Mouse (Mus musculus) CH12.LX (cell line): ENCODE results near the gene Zmym3. TPM values are rescaled to one million over a fixed set of nuclear protein-coding genes. Genes with fewer than 3 reads are reported as not detected.

ENCODE experiments used
- DNase-seq: peaks from one replicate; pipeline ENCODE4 v3.0.0-alpha.2; 2013; ENCODE audit errors: extremely low read depth
- H3K27ac ChIP-seq: 2 replicates; pipeline ENCODE4 v1.5.1; 2012; ENCODE audit warnings: low read depth, mild to moderate bottlenecking, control low read depth, moderate library complexity; ENCODE audit not compliant: insufficient read depth
- H3K27me3 ChIP-seq: replicated peaks from 2 replicates; pipeline ENCODE3; 2012; ENCODE audit warnings: inconsistent platforms
- H3K36me3 ChIP-seq, 2 experiments: replicated peaks in 1 of 2; 2 replicates each; pipeline versions ENCODE3 to v1.6.1; 2012; ENCODE audit warnings: inconsistent platforms in 1 of 2, low read length in 1 of 2, mild to moderate bottlenecking in 1 of 2, mixed read lengths in 1 of 2, moderate library complexity in 1 of 2; ENCODE audit not compliant: control insufficient read depth in 1 of 2, insufficient read depth in 1 of 2
- H3K4me1 ChIP-seq, 2 experiments: 2 replicates each; pipeline ENCODE4 v1.6.1; 2012; ENCODE audit warnings: inconsistent platforms in 1 of 2, moderate library complexity in 1 of 2; ENCODE audit not compliant: insufficient read depth in 2 of 2, control insufficient read depth in 1 of 2
- H3K4me2 ChIP-seq: 2 replicates; pipeline ENCODE4 v1.6.1; 2012; ENCODE audit warnings: low read depth, mild to moderate bottlenecking, control low read depth; ENCODE audit not compliant: poor library complexity, insufficient read depth, severe bottlenecking
- H3K4me3 ChIP-seq, 3 experiments: fragments of 150-350 bp in 1 of 3; sonication (generic) in 1 of 3; replicated peaks in 1 of 3; 2 replicates each; pipeline versions ENCODE3 to v1.5.1; 2011 to 2012; ENCODE audit warnings: low read depth in 2 of 3, low read length in 2 of 3, mild to moderate bottlenecking in 2 of 3, moderate library complexity in 2 of 3, control low read depth in 1 of 3, improper control_type of control experiment in 1 of 3, inconsistent platforms in 1 of 3, mixed read lengths in 1 of 3; ENCODE audit not compliant: poor library complexity in 1 of 3
- H3K79me2 ChIP-seq: replicated peaks from 2 replicates; pipeline ENCODE4 v1.6.1; 2012; ENCODE audit warnings: mild to moderate bottlenecking, moderate library complexity; ENCODE audit not compliant: control insufficient read depth, poor library complexity, insufficient read depth, severe bottlenecking; ENCODE audit errors: extremely low read depth
- H3K9ac ChIP-seq: 2 replicates; pipeline ENCODE4 v1.6.1; 2012; ENCODE audit warnings: low read depth, mild to moderate bottlenecking, control low read depth, moderate library complexity; ENCODE audit not compliant: insufficient read depth
- H3K9me3 ChIP-seq: replicated peaks from 2 replicates; pipeline ENCODE3; 2012; ENCODE audit warnings: low read length, inconsistent platforms, mixed read lengths
- BHLHE40 ChIP-seq: IDR thresholded peaks from 2 replicates; pipeline ENCODE4 v1.6.1; 2011; ENCODE audit warnings: mild to moderate bottlenecking, low read depth, low read length, improper control_type of control experiment
- GABPA ChIP-seq: IDR thresholded peaks from 2 replicates; pipeline ENCODE4 v1.6.1; 2012; ENCODE audit warnings: low read depth, low read length, improper control_type of control experiment, inconsistent platforms; ENCODE audit not compliant: insufficient replicate concordance
- JUN ChIP-seq: IDR thresholded peaks from 2 replicates; pipeline ENCODE4 v1.6.1; 2011; ENCODE audit warnings: low read depth, mild to moderate bottlenecking, low read length, improper control_type of control experiment, moderate library complexity; ENCODE audit not compliant: insufficient read depth
- JUND ChIP-seq: conservative IDR thresholded peaks from 2 replicates; pipeline ENCODE4 v1.6.1; 2011; ENCODE audit warnings: low read depth, low read length, improper control_type of control experiment
- KAT2A ChIP-seq: IDR thresholded peaks from 2 replicates; pipeline ENCODE4 v1.6.1; 2012; ENCODE audit warnings: low read length, improper control_type of control experiment, inconsistent platforms; ENCODE audit not compliant: insufficient replicate concordance
- MYC ChIP-seq: IDR thresholded peaks from 2 replicates; pipeline ENCODE4 v1.6.1; 2011; ENCODE audit warnings: low read depth, mild to moderate bottlenecking, improper control_type of control experiment, low read length
- POLR2AphosphoS2 ChIP-seq: IDR thresholded peaks from 2 replicates; pipeline ENCODE4 v1.6.1; 2011; ENCODE audit warnings: low read depth, low read length, improper control_type of control experiment
- SIN3A ChIP-seq: IDR thresholded peaks from 2 replicates; pipeline ENCODE4 v1.6.1; 2012; ENCODE audit warnings: low read length, improper control_type of control experiment, inconsistent platforms
- TBP ChIP-seq: conservative IDR thresholded peaks from 2 replicates; pipeline ENCODE4 v1.6.1; 2011; ENCODE audit warnings: low read depth, low read length, improper control_type of control experiment
- ZNF384 ChIP-seq: IDR thresholded peaks from 2 replicates; pipeline ENCODE4 v1.6.1; 2012; ENCODE audit warnings: low read depth, low read length, improper control_type of control experiment, inconsistent platforms
- dilution Hi-C: fragments of 300-500 bp; cut with MboI; formaldehyde crosslinking; loops from 2 replicates; pipeline ENCODE4 v1.14.3; 2020; ENCODE audit warnings: low sequenced_read_pairs; ENCODE audit not compliant: extremely low pct_unique_long_range_greater_than_20kb, extremely low pct_ligation_motif_present
- in situ Hi-C: fragments of 300-500 bp; cut with MboI; formaldehyde crosslinking; loops from 3 replicates; pipeline ENCODE4 v1.14.3; 2019; ENCODE audit warnings: low sequenced_read_pairs, low pct_ligation_motif_present, low pct_unique_long_range_greater_than_20kb, mixed read lengths
- polyA plus RNA-seq: library from polyadenylated mRNA; unstranded; fragments of >175 nt; gene quantifications from 2 replicates; pipeline ENCODE4 v1.2.1, GENCODE M21; 2012; ENCODE audit warnings: low read depth; ENCODE audit not compliant: insufficient read length
- total RNA-seq, 2 experiments: library from RNA; depleted of rRNA; stranded (reverse); fragments of 300-350 nt in 1 of 2; fragments of >200 nt in 1 of 2; gene quantifications; 2 replicates each; pipeline ENCODE4 v1.2.3; 2012 to 2014

Gene Zmym3
- total and polyA plus RNA-seq, 3 experiments = 16.6 to 31.3 (median 18.0) TPM

DNA sequence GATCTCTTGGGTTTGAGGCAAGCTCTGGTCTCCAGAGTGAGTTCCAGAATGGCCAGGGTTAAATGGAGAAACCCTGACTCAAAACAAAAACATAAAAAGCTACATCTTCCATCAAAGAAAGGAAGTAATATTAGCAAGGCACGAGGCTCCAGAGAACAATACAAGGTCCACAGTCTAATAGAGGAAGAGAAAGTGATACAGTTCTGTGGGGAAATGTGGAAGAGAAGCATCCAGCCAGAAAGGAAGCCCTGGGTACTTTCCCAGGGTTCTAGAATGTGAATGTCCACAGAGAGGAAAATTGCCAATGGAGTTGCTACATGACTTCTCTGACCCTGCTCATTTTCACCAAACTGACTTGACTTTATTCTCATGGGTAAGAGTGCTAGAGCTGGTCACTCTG, 30.5 kb upstream of the Zmym3 start:
- H3K27ac ChIP-seq = no peak overlapping the region
- H3K36me3 ChIP-seq = peaks cover 27 to 64% of the 10 kb centered on the region in 2 experiments
- peaks cover 0 to 4% of the 10 kb centered on the region in 2 experiments; a peak in 1 of 4 replicates for H3K4me1 ChIP-seq
- no peak overlapping the region for H3K4me3 ChIP-seq
- no peak overlapping the region for H3K4me2 ChIP-seq
- TF ChIP-seq ZNF384 (no peak), BHLHE40 (peak; percentile 41), JUND (no peak), TBP (no peak), KAT2A (no peak), SIN3A (no peak)
- TF ChIP-seq, all 38 proteins: peak for 1
- dilution Hi-C loops = no loop called here
- Histone ChIP-seq H3K9me3 (no peaks in the 10 kb centered on the region), H3K79me2 (no peaks in the 10 kb centered on the region), H3K27me3 (no peaks in the 10 kb centered on the region), H3K9ac (no peak overlapping the region)
- no peak for DNase-seq
- in situ Hi-C loops = no loop called here

DNA sequence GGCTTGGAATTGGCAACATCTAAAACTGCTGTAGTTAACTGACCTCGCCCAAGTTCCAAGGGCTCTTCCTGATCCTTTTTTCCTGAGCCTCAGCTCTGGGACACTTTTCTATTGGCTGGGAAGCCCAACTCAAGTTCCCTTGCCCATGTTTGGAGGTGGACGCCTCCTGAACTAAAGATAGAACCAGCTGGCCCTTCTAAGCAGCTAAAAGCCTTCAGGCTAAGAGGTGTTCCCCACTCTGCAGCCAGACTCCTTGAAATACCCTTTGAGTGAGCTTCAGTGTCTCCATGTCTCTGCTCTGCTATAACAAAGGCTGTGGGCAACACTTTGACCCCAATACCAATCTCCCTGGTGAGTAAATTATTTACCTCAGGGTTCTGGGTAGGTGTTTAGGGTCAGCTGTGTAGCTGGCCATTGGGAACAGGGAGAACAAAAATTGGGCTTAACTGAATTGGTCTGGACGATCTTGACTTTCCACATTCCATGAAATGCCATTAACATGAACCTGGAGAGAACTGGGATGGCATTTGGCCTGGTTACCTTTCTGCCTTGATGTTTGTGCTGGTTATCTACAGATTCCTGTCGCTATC, 28.3 kb upstream of the Zmym3 start, which contains the start of gene Itgb1bp2:
Gene Itgb1bp2, plus strand, starts transcription at position 203 of the 590 bp plus-strand sequence.
- Histone ChIP-seq H3K27me3 (no peaks in the 10 kb centered on the region), H3K4me2 (no peak within 1 kb of the TSS), H3K4me1 (peaks cover 0 to 4% of the 10 kb centered on the region in 2 experiments; a peak in 1 of 4 replicates), H3K9me3 (no peaks in the 10 kb centered on the region), H3K4me3 (no peak within 1 kb of the TSS), H3K9ac (no peak within 1 kb of the TSS), H3K79me2 (no peaks in the 10 kb centered on the region), H3K36me3 (peaks cover 38 to 73% of the 10 kb centered on the region in 2 experiments), H3K27ac (no peak within 1 kb of the TSS)
- in situ Hi-C loops = loop anchor here (25.0 kb wide), 1 partner anchor 113 kb away; no protein-coding TSS in a partner anchor
- dilution Hi-C loops = no loop called here
- no peak for DNase-seq
- peak; percentile 74; the same call in 1 of the 2 replicates for TF ChIP-seq POLR2AphosphoS2
- TF ChIP-seq GABPA = no peak
- TF ChIP-seq, all 38 proteins: peak for 1

DNA sequence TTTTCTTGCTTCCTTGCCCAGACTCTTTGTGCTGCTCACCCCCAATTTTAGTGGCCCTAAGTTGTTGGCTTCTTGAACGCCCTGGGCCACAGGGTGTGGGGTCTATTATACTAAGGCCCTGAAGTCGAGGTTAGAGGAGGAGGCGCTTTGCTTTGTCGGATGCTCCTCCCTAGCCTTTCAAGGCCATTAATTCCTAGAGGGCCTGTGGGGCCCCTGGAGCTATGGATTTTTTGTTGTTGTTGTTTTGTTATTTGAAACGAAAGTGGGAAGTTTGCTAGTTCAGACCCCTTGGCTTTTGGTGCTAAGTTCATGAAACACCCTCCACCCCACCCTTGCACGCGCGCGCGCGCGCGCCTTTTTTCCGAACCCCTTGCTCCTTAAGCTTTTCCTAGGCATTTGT, 9.3 kb upstream of the Zmym3 start:
- peaks cover 0 to 13% of the 10 kb centered on the region in 2 experiments; a peak in 1 of 4 replicates for H3K4me1 ChIP-seq
- no peak overlapping the region for H3K4me2 ChIP-seq
- peak overlapping the region; percentile 66 for H3K27ac ChIP-seq
- peaks cover 9 to 18% of the 10 kb centered on the region in 2 experiments for H3K36me3 ChIP-seq
- peaks cover 46% of the 10 kb centered on the region for H3K79me2 ChIP-seq
- TF ChIP-seq MYC = 0 out of 2 replicates have a peak, but pooled peaks have one; percentile 30
- no peak for TF ChIP-seq JUN
- dilution Hi-C loops (no loop called here), in situ Hi-C loops (loop anchor here (25.0 kb wide), 1 partner anchor 132 kb away; no protein-coding TSS in a partner anchor)
- no peak for DNase-seq
- no peaks in the 10 kb centered on the region for H3K27me3 ChIP-seq
- peak overlapping the region; percentile 66 to 77 (median 74) for H3K4me3 ChIP-seq
- no peaks in the 10 kb centered on the region for H3K9me3 ChIP-seq
- peak overlapping the region; percentile 27 for H3K9ac ChIP-seq
